Mouse (Mus musculus): Measurements from ENCODE around the gene Klrc2.
"Not testable (repeated sequence)": the region's sequence is repeated elsewhere in the genome, so short reads cannot be mapped to it uniquely, and the experiment has no call there.

GRCm38 (mm10) chr6:129660589-129660988 is at the start of gene Klrc2:
- TF ChIP-seq CTCF (IDR thresholded peaks at IDR 0.05; ENCODE audit: control insufficient read depth, insufficient read depth, insufficient replicate concordance, low read depth, low read length); POLR2A (IDR thresholded peaks at IDR 0.05; ENCODE audit: control insufficient read depth, low read depth, low read length): not testable (repeated sequence)
